Mouse (Mus musculus) bone marrow, adult 2 months (tissue): ENCODE measurements around the gene Pnpla6. TPM values are rescaled to one million over a fixed set of nuclear protein-coding genes. Genes with fewer than 3 reads are reported as not detected.

Experiments used
- H3K27ac ChIP-seq: fragments of 200-500 bp; 2 replicates; pipeline ENCODE4 v1.5.1; 2012; ENCODE audit warnings: low read depth, mild to moderate bottlenecking, control low read depth, inconsistent platforms, low read length; ENCODE audit not compliant: control insufficient read depth, poor library complexity, insufficient read depth
- H3K4me1 ChIP-seq: fragments of 200-500 bp; 2 replicates; pipeline ENCODE4 v1.6.1; 2011; ENCODE audit warnings: low read length; ENCODE audit not compliant: control insufficient read depth, insufficient read depth
- H3K4me3 ChIP-seq: fragments of 200-500 bp; replicated peaks from 2 replicates; pipeline ENCODE3; 2011; ENCODE audit warnings: mild to moderate bottlenecking, low read depth, low read length, control low read depth; ENCODE audit not compliant: control insufficient read depth
- CTCF ChIP-seq: fragments of 200-500 bp; IDR thresholded peaks from 2 replicates; pipeline ENCODE4 v1.5.1; 2011; ENCODE audit warnings: low read length, control low read depth; ENCODE audit not compliant: control insufficient read depth, insufficient read depth
- POLR2A ChIP-seq: fragments of 200-500 bp; IDR thresholded peaks from 2 replicates; pipeline ENCODE4 v1.6.1; 2011; ENCODE audit warnings: low read depth, mild to moderate bottlenecking, control low read depth, low read length, borderline replicate concordance; ENCODE audit not compliant: control insufficient read depth
- WGBS: fragments of 180-500 bp; shearing (Covaris S2); methylation state at CpG from one replicate; pipeline ENCODE4 v1.1.7; 2018; 5-methylcytosine and 5-hydroxymethylcytosine counted together
- polyA plus RNA-seq: library from polyadenylated mRNA; stranded (reverse); fragments of >200 nt; gene quantifications from 2 replicates; pipeline ENCODE4 v1.2.4, GENCODE M21; 2011; ENCODE audit warnings: low replicate concordance; ENCODE audit not compliant: missing spikeins, insufficient read depth, insufficient read length

Pnpla6 gene
- polyA plus RNA-seq, 1 experiment = 52.7 TPM

DNA sequence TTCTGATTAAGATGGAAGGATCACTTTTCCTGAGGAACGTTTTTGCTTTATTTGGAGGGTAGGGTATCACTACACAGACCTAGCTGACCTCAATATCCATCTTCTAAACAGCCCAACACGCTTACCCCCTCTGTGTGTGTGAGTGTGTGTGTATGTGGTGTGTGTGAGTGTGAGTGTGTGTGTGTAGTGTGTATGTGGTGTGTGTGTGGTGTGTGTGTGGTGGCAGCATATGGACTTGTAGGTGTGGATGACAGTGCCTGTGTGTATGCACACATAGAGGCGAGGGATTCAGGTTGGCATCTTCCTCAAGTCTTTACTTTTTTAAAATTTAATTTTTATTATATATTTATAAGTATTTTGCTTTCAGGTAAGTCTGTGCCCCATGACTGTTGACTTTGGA lies 16.6 kb upstream of the Pnpla6 start:
- 77% methylated on average over 3 of the region's 3 CpGs for WGBS
- TF ChIP-seq CTCF (no peak), POLR2A (no peak)
- no peak overlapping the region for H3K27ac ChIP-seq
- no peak overlapping the region for H3K4me3 ChIP-seq
- peaks cover 3% of the 10 kb centered on the region; the same call in 1 of the 2 replicates for H3K4me1 ChIP-seq

DNA sequence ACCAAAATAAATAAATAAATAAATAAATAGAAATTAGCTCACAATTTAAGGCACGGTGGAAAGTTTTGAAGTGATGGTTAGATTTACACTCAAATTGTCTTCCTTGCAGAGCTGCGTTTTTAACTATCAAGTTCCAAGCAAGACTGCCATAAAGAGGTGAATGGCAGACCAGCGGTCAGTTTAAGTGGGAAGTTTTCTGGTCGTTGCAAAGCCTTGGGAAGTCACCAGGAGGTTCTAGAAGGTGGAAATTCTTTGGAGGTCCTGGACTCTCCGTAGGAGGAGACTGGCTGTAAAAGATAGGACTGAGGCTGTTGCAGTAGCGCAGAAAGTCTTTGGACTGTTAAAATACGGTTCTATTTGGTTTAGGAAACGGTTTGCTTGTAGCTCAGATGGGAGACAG lies 15.4 kb upstream of the Pnpla6 start:
- TF ChIP-seq POLR2A = no peak
- no peak for TF ChIP-seq CTCF
- peaks cover 3% of the 10 kb centered on the region; the same call in 1 of the 2 replicates for H3K4me1 ChIP-seq
- WGBS = 3% methylated on average over 8 of the region's 8 CpGs
- peak overlapping the region; percentile 44 for H3K27ac ChIP-seq
- peak overlapping the region; percentile 70 for H3K4me3 ChIP-seq

DNA sequence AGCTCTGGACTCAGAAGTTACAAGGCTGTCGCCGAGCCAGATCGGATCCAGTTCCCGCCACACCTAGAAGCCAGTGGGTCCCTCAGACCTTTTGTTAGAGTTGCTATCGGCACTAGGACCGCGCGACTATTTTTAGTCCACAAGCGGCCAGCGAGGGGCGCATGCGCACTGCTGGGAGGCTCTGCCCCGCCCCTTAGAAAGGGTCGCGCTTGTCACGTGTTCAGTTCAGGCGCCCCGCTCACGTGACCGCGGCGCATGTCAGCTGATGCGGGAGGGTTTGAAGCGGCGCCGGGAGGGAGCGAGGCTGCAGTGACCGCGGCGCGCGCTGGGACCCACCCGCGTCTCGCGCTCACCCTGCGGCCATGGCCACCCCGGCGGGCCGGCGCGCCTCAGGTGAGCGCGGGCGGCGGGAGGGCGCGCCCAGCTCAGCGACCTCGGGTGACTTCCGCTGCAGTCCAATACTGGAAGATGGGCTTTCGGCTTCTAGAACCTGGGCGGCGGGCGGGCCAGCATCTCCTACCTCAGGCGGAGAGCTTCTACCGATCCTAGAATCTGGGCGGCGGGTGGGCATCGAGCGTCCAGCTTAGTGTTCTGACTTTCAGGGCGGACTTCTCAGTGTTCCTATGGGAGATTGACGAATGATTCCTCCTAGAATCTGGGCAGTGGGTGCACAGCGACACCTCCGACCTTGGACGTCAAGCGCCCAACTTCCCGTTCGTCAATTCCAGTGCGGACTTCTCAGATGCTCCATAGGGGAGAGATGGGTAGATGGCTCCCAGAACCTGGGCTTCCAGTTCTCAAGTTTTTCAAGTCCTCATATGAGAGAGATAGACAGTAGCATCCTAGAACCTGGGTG lies 14.7 kb upstream of the Pnpla6 start, which contains the start of gene Mcoln1:
TSS of gene Mcoln1 (plus strand) at position 223 of the 856 bp plus-strand sequence.
- peak; percentile 86; the same call in 1 of the 2 replicates for TF ChIP-seq POLR2A
- TF ChIP-seq CTCF = 0 out of 2 replicates have a peak, but pooled peaks have one; percentile 0
- peak within 1 kb of the TSS; percentile 70 for H3K4me3 ChIP-seq
- under 1% methylated on average over 70 of the region's 70 CpGs for WGBS
- peak within 1 kb of the TSS; percentile 44 for H3K27ac ChIP-seq
- peaks cover 3% of the 10 kb centered on the region; the same call in 1 of the 2 replicates for H3K4me1 ChIP-seq

DNA sequence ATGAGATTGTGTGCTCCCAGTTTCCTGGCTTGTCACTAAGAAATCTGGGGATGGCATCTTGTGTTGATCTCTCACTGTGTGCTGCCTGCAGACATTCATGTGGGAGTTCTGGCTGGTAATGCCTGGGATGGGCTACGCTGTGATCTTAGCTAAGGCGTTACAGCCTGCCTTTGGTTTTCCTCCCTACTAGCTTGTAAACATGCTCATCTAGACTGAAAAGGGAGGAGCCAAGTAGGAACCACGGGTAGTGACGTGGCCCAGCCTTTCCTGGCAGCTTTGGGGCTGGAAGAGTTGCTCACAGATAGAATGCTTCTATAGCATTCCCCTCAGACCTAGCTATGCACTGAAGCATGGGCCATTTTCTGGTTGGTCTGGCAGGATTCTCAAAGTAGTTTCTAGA lies 13.0 kb upstream of the Pnpla6 start:
- H3K4me1 ChIP-seq = peaks cover 3% of the 10 kb centered on the region; the same call in 1 of the 2 replicates
- H3K27ac ChIP-seq = no peak overlapping the region
- no peak overlapping the region for H3K4me3 ChIP-seq
- WGBS = 48% methylated on average over 4 of the region's 4 CpGs
- no peak for TF ChIP-seq CTCF
- no peak for TF ChIP-seq POLR2A

DNA sequence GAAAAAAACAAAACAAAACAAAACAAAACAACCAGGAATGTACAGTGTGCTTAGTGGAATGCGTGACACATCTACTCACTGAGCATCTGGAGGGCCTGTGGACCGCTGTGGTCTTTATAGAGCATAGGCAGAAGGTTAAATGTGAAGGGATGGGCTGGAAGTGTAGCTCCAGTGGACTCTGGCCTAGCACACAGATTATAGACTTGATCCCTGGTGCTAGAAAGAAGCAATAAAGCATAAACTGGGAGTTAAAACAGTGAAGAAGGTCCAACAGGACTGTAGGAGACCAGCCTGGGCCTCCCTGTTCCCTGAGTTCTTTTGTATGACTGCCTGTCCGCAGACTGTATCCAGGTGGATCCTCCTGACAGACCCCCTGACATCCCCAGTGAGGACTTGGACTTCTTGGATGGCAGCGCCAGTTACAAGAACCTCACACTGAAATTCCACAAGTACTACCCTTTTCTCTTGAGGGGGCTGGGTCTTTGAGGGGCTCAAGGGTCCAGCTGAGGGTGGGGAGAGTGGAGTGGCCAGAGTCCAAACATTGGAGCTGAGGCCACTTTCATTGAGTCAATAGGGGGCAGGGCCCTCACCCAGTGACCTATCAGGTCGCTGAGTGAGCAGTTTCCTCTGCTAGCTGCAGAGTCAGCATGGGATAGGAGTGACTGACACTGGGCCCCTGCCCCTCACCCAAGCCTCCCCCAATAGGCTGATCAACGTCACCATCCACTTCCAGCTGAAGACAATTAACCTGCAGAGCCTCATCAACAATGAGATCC lies 7.0 kb upstream of the Pnpla6 start:
- H3K27ac ChIP-seq = no peak overlapping the region
- 87% methylated on average over 6 of the region's 6 CpGs for WGBS
- TF ChIP-seq POLR2A = no peak
- TF ChIP-seq CTCF = no peak
- no peak overlapping the region for H3K4me3 ChIP-seq
- no peaks in the 10 kb centered on the region for H3K4me1 ChIP-seq

DNA sequence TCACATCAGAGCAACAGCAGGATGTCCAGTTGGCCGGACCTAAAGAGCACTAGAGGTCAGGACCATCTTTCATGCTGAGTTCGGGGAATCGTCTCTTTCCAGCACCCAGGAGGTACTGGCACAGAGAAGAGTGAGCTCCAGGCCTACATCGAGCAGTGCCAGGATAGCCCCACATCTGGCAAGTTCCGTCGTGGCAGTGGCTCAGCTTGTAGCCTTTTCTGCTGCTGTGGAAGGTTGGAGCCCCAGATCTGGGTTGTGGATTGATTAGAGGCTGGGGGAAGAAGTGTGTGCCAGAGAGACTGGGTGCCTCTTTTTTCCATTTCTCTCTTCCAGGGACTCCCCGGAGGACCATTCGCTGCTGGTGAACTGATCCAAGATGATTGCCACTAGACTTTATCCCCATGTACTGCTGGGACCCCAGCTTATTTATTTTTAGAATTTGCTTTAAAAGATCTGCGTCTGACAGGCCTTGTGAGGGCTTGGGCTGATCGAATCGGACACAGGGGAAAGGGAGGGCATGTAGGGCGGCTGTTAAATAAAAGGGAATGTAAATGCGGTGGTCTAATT lies 420 bp upstream of the Pnpla6 start:
- TF ChIP-seq POLR2A (no peak), CTCF (no peak)
- 43% methylated on average over 13 of the region's 13 CpGs for WGBS
- Histone ChIP-seq H3K27ac (no peak overlapping the region; the same call in 1 of the 2 replicates), H3K4me1 (no peaks in the 10 kb centered on the region; the same call in 1 of the 2 replicates), H3K4me3 (peak overlapping the region; percentile 80)

DNA sequence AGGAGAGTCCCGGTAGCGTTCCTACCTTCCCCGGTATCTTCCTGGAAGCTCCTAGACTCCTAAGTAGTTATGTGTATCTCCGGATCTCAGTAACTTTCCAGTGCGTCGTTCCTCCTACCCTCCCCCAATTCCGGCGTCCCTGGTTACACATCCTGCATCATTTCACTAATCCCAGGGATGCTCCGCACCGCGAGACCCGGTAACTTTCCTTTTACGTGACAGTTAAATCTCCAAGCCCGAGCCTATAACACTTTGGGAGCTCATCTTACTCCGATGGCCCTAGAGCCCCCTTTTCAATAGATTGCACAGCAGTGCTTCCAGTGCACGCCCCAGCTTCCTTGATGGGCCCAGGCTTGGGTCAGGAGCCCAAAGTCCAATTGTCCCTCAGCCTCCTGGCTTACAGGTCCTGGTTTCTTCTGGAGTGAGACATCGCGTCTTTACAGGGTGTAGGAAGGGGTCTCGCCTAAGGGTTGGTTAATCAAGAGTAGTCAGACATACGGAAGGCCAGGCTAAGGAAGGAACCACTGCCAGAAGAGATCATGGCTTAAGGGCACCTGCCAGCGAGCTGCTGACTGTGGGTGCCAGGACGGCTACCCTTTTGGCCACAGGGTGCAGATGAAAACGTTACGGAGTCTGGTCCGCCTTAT lies 710 bp downstream of the Pnpla6 start:
- Histone ChIP-seq H3K4me3 (peak overlapping the region; percentile 80), H3K4me1 (no peaks in the 10 kb centered on the region; the same call in 1 of the 2 replicates), H3K27ac (peak overlapping the region; percentile 44)
- WGBS = under 1% methylated on average over 25 of the region's 25 CpGs
- TF ChIP-seq CTCF = no peak
- no peak for TF ChIP-seq POLR2A
